Mouse (Mus musculus): ENCODE results near the gene Mansc4. TPM values are rescaled to one million over a fixed set of nuclear protein-coding genes. Genes with fewer than 3 reads are reported as not detected.

Gene Mansc4
- 5.3 and 5.9 TPM in 2 replicates for polyA plus RNA-seq (2015; fragmentation: Nextera tagmentation; extraction: Ambion mirVana)

DNA sequence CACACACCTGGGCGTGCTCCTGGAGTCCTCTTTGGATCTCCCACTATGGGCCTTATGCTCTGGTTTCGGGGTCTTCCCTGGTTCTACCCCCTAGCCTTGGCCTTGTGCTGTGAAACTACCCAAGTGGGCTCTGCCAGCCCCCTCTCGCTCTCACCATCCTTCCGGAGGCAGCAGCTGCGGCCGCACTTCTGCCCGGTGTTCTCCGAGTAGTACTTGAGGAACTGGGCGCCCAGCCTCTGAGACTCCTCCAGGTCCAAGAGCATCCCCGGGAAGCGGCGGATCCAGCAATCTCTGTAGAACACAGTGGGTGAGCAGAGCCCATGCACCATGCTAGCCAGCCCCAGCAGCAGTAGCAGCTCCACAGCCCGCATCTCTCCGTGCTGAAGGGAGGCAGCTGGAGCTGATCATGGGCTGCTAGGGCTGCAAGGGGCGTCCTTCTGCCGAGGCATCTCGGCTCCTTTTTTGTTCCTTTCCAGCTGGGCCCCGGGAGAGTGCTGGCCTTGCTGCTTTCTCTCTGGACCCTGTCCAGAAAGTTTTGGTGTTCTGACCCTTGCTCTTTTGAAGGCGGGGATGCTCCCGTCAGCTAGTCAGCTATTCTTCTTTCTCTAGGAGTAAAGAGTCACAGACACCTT lies at the start of gene Mansc4:
TSS of gene Mansc4 (minus strand) at position 439 of the 632 bp plus-strand sequence.
- H3K36me3 ChIP-seq (ENCODE audit: insufficient read depth, low read length): no peaks in the 10 kb centered on the region
- H3K27ac ChIP-seq (ENCODE audit: low read length): no peak within 1 kb of the TSS
- H3K9me3 ChIP-seq (ENCODE audit: low read length): no peaks in the 10 kb centered on the region
- peak; percentile 50 for ATAC-seq (ENCODE audit: low FRiP score, low TSS enrichment)
- peak within 1 kb of the TSS; percentile 45; the same call in 1 of the 2 replicates for H3K9ac ChIP-seq (replicated peaks; ENCODE audit: low read length)
- peaks cover 19% of the 10 kb centered on the region for H3K4me1 ChIP-seq (ENCODE audit: insufficient read depth, low read length)
- H3K4me2 ChIP-seq (replicated peaks; ENCODE audit: low read depth, low read length): peak within 1 kb of the TSS; percentile 46
- peak within 1 kb of the TSS; percentile 22 for H3K4me3 ChIP-seq (ENCODE audit: low read length)
- 3% methylated on average over 19 of the region's 20 CpGs for WGBS
- H3K27me3 ChIP-seq (ENCODE audit: insufficient read depth, low read length): peaks cover 16% of the 10 kb centered on the region; the same call in 1 of the 2 replicates

DNA sequence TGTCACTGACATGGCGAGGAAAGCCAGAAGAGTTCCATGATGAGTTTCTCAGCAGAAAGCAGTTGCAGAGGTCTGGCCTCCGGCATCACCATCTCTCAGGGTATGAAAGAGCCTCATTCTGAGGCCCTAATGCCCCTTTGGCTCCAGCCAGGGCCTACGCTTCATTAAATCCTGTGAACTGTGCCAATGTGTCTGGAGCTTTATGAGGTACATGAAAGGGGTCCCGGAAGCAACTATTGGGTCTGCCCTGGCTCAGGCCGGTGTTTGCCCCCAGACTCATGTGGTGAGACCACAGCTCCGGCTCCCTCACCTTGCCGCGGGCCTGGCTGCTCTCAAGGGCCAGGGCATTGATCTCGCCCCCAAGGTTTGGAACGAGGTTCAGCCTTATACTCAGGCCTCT lies 40.4 kb upstream of the Mansc4 start:
- Histone ChIP-seq H3K4me1 (ENCODE audit: insufficient read depth, low read length) (no peaks in the 10 kb centered on the region), H3K9me3 (ENCODE audit: low read length) (no peaks in the 10 kb centered on the region), H3K4me3 (ENCODE audit: low read length) (no peak overlapping the region), H3K9ac (replicated peaks; ENCODE audit: low read length) (no peak overlapping the region), H3K36me3 (ENCODE audit: insufficient read depth, low read length) (no peaks in the 10 kb centered on the region), H3K27me3 (ENCODE audit: insufficient read depth, low read length) (no peaks in the 10 kb centered on the region), H3K4me2 (replicated peaks; ENCODE audit: low read depth, low read length) (no peak overlapping the region), H3K27ac (ENCODE audit: low read length) (no peak overlapping the region)
- 73% methylated on average over 10 of the region's 10 CpGs for WGBS
- no peak for ATAC-seq (ENCODE audit: low FRiP score, low TSS enrichment)

DNA sequence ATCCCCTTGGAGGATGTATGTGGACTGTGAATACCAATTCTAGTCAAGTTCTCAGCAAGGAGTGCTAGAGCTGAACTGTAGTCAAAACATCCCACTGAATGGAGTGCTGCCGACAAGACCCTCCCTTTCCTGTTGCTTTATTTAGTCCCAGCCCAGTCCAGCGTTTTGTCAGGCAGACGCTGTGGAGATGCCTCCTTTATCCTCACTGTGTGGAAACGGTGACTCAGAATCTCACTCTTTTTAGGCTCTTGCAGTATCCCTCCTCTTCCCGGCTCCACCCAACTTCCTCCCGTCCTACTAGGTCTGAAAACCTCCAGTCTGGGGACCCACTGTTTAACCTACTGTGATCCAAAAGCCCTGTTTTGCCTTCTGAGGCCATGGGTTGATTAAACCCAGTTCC lies 34.5 kb upstream of the Mansc4 start:
- Histone ChIP-seq H3K9me3 (ENCODE audit: low read length) (no peaks in the 10 kb centered on the region), H3K36me3 (ENCODE audit: insufficient read depth, low read length) (no peaks in the 10 kb centered on the region), H3K9ac (replicated peaks; ENCODE audit: low read length) (no peak overlapping the region), H3K4me2 (replicated peaks; ENCODE audit: low read depth, low read length) (no peak overlapping the region), H3K4me1 (ENCODE audit: insufficient read depth, low read length) (no peaks in the 10 kb centered on the region), H3K27ac (ENCODE audit: low read length) (no peak overlapping the region), H3K27me3 (ENCODE audit: insufficient read depth, low read length) (no peaks in the 10 kb centered on the region), H3K4me3 (ENCODE audit: low read length) (no peak overlapping the region)
- no peak for ATAC-seq (ENCODE audit: low FRiP score, low TSS enrichment)
- 48% methylated on average over 6 of the region's 6 CpGs for WGBS

DNA sequence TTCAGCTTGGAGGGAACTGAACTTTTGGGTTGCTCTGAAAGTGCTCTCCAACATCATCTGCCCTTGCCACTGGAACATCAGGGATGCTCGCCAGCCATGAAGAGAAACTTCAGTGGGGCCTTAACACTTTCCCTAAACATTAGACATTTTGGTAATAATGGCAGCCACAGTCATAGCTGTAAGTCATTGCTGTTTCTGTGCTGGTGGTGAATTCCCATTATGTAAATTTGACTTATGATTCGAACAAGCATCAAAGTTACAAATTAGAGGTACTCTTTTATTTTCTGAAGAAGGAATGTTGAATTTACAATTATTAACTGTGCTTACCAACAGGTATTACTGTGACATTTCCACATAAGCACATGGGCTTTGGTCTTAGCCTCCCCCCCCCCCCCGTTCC lies 31.4 kb upstream of the Mansc4 start:
- Histone ChIP-seq H3K9ac (replicated peaks; ENCODE audit: low read length) (no peak overlapping the region), H3K4me1 (ENCODE audit: insufficient read depth, low read length) (no peaks in the 10 kb centered on the region), H3K27me3 (ENCODE audit: insufficient read depth, low read length) (no peaks in the 10 kb centered on the region), H3K9me3 (ENCODE audit: low read length) (no peaks in the 10 kb centered on the region), H3K27ac (ENCODE audit: low read length) (no peak overlapping the region), H3K36me3 (ENCODE audit: insufficient read depth, low read length) (no peaks in the 10 kb centered on the region), H3K4me3 (ENCODE audit: low read length) (no peak overlapping the region), H3K4me2 (replicated peaks; ENCODE audit: low read depth, low read length) (no peak overlapping the region)
- 93% methylated on average over 3 of the region's 3 CpGs for WGBS
- no peak for ATAC-seq (ENCODE audit: low FRiP score, low TSS enrichment)

DNA sequence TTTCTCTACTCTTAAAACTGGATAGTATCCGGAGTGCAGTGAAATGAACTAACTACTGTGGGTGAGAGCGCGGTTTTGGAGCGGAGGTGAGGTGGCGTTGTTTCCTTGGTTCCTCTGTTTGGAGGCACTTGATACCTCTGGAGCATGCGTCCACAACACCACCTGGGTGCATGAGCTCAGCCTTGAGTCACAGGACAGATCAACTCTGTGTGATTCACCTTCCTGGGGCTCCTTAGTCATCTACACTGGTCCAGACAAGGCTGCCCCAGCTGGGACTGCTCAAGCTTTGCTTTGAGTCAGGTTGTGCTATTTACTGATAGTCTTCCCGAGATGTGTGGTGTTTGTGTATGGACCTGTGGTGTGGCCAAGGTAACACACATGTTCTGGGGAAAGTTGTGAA lies 30.9 kb upstream of the Mansc4 start:
- 91% methylated on average over 7 of the region's 7 CpGs for WGBS

DNA sequence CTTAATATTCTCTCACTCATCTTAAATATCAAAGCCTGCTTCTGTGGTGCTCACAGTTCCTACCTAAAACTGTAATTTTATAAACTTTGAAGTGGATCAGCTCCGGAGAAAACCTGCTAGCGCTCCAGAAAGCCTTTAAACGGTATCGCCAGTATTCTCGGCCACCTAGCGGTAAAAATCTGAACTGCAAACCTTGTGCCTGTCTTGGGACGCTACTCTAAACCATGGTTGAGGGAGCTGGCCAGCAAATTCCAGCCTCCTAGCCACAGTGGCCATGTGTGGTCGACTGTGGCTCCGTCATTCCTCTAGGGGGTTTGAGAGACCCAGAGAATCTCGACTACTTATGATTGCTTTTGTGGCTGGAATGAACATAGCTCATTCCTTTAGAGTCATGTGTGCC lies 29.7 kb upstream of the Mansc4 start:
- Histone ChIP-seq H3K4me2 (replicated peaks; ENCODE audit: low read depth, low read length) (no peak overlapping the region), H3K27ac (ENCODE audit: low read length) (no peak overlapping the region), H3K27me3 (ENCODE audit: insufficient read depth, low read length) (no peaks in the 10 kb centered on the region), H3K36me3 (ENCODE audit: insufficient read depth, low read length) (peaks cover 7% of the 10 kb centered on the region; the same call in 1 of the 2 replicates), H3K9me3 (ENCODE audit: low read length) (no peaks in the 10 kb centered on the region), H3K4me1 (ENCODE audit: insufficient read depth, low read length) (no peaks in the 10 kb centered on the region), H3K4me3 (ENCODE audit: low read length) (no peak overlapping the region), H3K9ac (replicated peaks; ENCODE audit: low read length) (no peak overlapping the region)
- ATAC-seq (ENCODE audit: low FRiP score, low TSS enrichment): peak; percentile 74; the same call in 1 of the 2 replicates
- 9% methylated on average over 10 of the region's 10 CpGs for whole genome bisulfite sequencing

More for the DNA sequence above, 30.9 kb upstream of the Mansc4 start:
- Histone ChIP-seq H3K27ac (ENCODE audit: low read length) (no peak overlapping the region), H3K4me1 (ENCODE audit: insufficient read depth, low read length) (no peaks in the 10 kb centered on the region), H3K4me3 (ENCODE audit: low read length) (no peak overlapping the region), H3K27me3 (ENCODE audit: insufficient read depth, low read length) (no peaks in the 10 kb centered on the region), H3K36me3 (ENCODE audit: insufficient read depth, low read length) (no peaks in the 10 kb centered on the region; the same call in 1 of the 2 replicates), H3K9me3 (ENCODE audit: low read length) (no peaks in the 10 kb centered on the region), H3K9ac (replicated peaks; ENCODE audit: low read length) (no peak overlapping the region), H3K4me2 (replicated peaks; ENCODE audit: low read depth, low read length) (no peak overlapping the region)
- no peak for ATAC-seq (ENCODE audit: low FRiP score, low TSS enrichment)

DNA sequence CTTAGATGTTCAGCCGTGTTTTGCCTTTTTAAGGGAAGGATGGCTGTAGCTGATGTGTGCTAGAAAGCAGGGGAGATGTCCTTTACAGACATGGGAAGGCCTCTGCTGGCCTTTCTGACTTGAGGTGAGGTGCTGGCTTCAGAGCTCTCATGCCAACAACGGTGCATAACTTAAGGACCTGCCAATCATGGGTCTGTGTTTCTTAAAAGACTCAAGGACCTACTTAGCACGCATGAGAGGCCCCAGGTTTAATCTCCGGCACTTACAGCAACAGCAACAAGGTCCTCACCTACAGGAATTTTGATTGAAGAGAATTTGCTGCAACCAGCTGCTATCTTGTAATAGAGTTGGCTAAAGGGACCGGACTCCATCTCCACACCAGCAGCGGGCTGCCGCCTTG lies 22.5 kb upstream of the Mansc4 start:
- Histone ChIP-seq H3K4me1 (ENCODE audit: insufficient read depth, low read length) (no peaks in the 10 kb centered on the region), H3K27ac (ENCODE audit: low read length) (no peak overlapping the region), H3K4me2 (replicated peaks; ENCODE audit: low read depth, low read length) (no peak overlapping the region), H3K27me3 (ENCODE audit: insufficient read depth, low read length) (no peaks in the 10 kb centered on the region), H3K9ac (replicated peaks; ENCODE audit: low read length) (no peak overlapping the region), H3K9me3 (ENCODE audit: low read length) (no peaks in the 10 kb centered on the region), H3K36me3 (ENCODE audit: insufficient read depth, low read length) (peaks cover 22% of the 10 kb centered on the region), H3K4me3 (ENCODE audit: low read length) (no peak overlapping the region)
- 83% methylated on average over 7 of the region's 7 CpGs for WGBS
- no peak for ATAC-seq (ENCODE audit: low FRiP score, low TSS enrichment)

DNA sequence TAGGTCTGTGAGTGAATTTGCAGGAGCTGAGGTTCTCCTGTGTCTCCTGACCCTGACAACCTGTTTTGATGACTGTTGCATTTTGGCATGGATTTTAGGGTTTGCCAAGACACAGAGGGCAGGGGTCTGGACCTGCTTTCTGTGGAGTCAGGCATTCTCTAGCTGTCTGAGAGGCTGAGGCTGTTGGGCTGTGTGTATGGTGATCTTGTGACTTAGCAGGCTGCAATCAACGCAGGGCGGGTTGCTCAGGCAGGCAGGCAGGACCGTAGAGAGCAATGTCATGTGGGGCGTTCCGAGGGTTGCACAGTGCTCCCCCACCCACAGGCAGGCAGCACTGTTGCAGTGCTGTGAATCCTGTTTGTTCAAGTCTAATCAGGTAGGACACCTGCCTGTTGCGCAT lies 19.9 kb upstream of the Mansc4 start:
- Histone ChIP-seq H3K4me1 (ENCODE audit: insufficient read depth, low read length) (no peaks in the 10 kb centered on the region), H3K9ac (replicated peaks; ENCODE audit: low read length) (no peak overlapping the region), H3K9me3 (ENCODE audit: low read length) (no peaks in the 10 kb centered on the region), H3K4me3 (ENCODE audit: low read length) (no peak overlapping the region), H3K27me3 (ENCODE audit: insufficient read depth, low read length) (no peaks in the 10 kb centered on the region), H3K4me2 (replicated peaks; ENCODE audit: low read depth, low read length) (no peak overlapping the region), H3K27ac (ENCODE audit: low read length) (no peak overlapping the region), H3K36me3 (ENCODE audit: insufficient read depth, low read length) (peaks cover 31% of the 10 kb centered on the region)
- 81% methylated on average over 6 of the region's 6 CpGs for whole genome bisulfite sequencing
- 0 out of 2 replicates have a peak, but pooled peaks have one; percentile 19 for ATAC-seq (ENCODE audit: low FRiP score, low TSS enrichment)

DNA sequence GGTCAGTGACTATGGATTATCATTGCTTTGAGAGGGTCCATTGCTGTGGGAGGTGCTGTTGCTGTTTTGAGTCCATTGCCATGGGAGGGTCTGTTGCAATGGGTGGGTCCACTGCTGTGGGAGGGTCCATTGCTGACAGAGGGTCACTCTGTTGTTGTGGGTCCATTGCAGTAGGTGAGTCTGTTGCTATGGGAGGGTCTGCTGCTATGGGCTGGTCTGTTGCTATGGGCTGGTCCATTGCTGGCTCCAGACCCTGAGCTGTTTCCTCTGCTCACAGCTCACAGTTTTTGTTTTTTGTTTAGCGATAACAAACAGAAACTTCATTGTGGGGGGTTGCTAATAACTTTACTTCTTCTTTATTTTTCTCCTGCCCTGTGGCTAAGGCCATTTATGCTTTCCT lies 18.7 kb upstream of the Mansc4 start:
- 90% methylated on average over 1 of the region's 1 CpGs for WGBS
- Histone ChIP-seq H3K27ac (ENCODE audit: low read length) (no peak overlapping the region), H3K4me2 (replicated peaks; ENCODE audit: low read depth, low read length) (no peak overlapping the region), H3K9ac (replicated peaks; ENCODE audit: low read length) (no peak overlapping the region), H3K36me3 (ENCODE audit: insufficient read depth, low read length) (peaks cover 27% of the 10 kb centered on the region), H3K27me3 (ENCODE audit: insufficient read depth, low read length) (no peaks in the 10 kb centered on the region), H3K9me3 (ENCODE audit: low read length) (no peaks in the 10 kb centered on the region), H3K4me3 (ENCODE audit: low read length) (no peak overlapping the region), H3K4me1 (ENCODE audit: insufficient read depth, low read length) (no peaks in the 10 kb centered on the region)
- 0 out of 2 replicates have a peak, but pooled peaks have one; percentile 15 for ATAC-seq (ENCODE audit: low FRiP score, low TSS enrichment)

DNA sequence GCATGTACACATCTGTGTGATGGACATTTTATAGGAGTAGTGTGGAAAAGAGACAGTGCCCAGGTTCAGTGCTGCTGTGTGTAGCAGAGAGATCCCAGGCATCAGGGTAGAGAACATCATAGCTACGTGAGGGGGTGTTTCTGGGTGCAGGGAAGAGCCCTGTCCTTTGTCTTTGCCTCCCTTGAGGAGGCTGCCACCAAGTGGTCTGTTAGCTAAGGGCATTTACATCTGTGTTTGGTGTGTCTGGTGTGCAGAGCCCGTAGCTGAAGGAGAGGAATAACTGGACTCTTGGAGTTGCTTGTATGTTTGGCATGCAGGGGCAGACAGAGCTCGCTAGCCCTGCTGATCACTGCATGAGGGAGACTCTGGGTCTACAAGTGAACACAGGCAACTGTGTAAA lies 15.5 kb upstream of the Mansc4 start:
- Histone ChIP-seq H3K9me3 (ENCODE audit: low read length) (no peaks in the 10 kb centered on the region), H3K4me1 (ENCODE audit: insufficient read depth, low read length) (peaks cover 20% of the 10 kb centered on the region), H3K4me2 (replicated peaks; ENCODE audit: low read depth, low read length) (no peak overlapping the region), H3K27me3 (ENCODE audit: insufficient read depth, low read length) (no peaks in the 10 kb centered on the region), H3K27ac (ENCODE audit: low read length) (no peak overlapping the region), H3K36me3 (ENCODE audit: insufficient read depth, low read length) (peaks cover 14% of the 10 kb centered on the region; the same call in 1 of the 2 replicates), H3K4me3 (ENCODE audit: low read length) (no peak overlapping the region), H3K9ac (replicated peaks; ENCODE audit: low read length) (no peak overlapping the region)
- 91% methylated on average over 3 of the region's 3 CpGs for WGBS
- ATAC-seq (ENCODE audit: low FRiP score, low TSS enrichment): no peak
